Mouse (Mus musculus): Measurements from ENCODE around the gene Sp6. TPM values are rescaled to one million over a fixed set of nuclear protein-coding genes. Genes with fewer than 3 reads are reported as not detected.

Sp6 gene
- total RNA-seq, 2 experiments from 2014 or later = not detected

- intact Hi-C loops (cut with DNase I) = loop anchor here (5.0 kb wide), 1 partner anchor 102 kb away; no protein-coding TSS in a partner anchor
Measured at GRCm38 (mm10) chr11:96980021-96980420, 33.2 kb upstream of the Sp6 start.

GRCm38 (mm10) chr11:96981461-96981860 lies 31.7 kb upstream of the Sp6 start:
- intact Hi-C loops (cut with DNase I) = loop anchor here (1.0 to 5.0 kb wide), 2 partner anchors 41 to 101 kb away; no protein-coding TSS in a partner anchor

More at GRCm38 (mm10) chr11:96980021-96980420, 33.2 kb upstream of the Sp6 start:
- DNase-seq = no peak

GRCm38 (mm10) chr11:96982355-96982754 lies 30.8 kb upstream of the Sp6 start:
- intact Hi-C loops (cut with DNase I) = loop anchor here (5.0 kb wide), 1 partner anchor 100 kb away; no protein-coding TSS in a partner anchor
- peak; percentile 67 to 76 for DNase-seq

More at GRCm38 (mm10) chr11:96981461-96981860, 31.7 kb upstream of the Sp6 start:
- no peak for DNase-seq

- intact Hi-C loops (cut with DNase I) = loop anchor here (5.0 kb wide), 1 partner anchor 99 kb away; no protein-coding TSS in a partner anchor
- no peak for DNase-seq
Measured at GRCm38 (mm10) chr11:96982859-96983258, 30.3 kb upstream of the Sp6 start, which contains the start of gene Sp2. Gene Sp2 (minus strand): TSS chr11:96982959.

- DNase-seq = no peak
- intact Hi-C loops (cut with DNase I) = loop anchor here (5.0 kb wide), 1 partner anchor 97 kb away; no protein-coding TSS in a partner anchor
Measured at GRCm38 (mm10) chr11:96984903-96985302, 28.3 kb upstream of the Sp6 start.

GRCm38 (mm10) chr11:96986463-96986862 lies 26.7 kb upstream of the Sp6 start:
- intact Hi-C loops (cut with DNase I) = no loop called here

GRCm38 (mm10) chr11:96987873-96988655 lies 25.1 kb upstream of the Sp6 start:
- no peak for DNase-seq
- intact Hi-C loops (cut with DNase I) = no loop called here

More at GRCm38 (mm10) chr11:96986463-96986862, 26.7 kb upstream of the Sp6 start:
- DNase-seq = no peak

- intact Hi-C loops (cut with DNase I) = no loop called here
- DNase-seq = no peak
Measured at GRCm38 (mm10) chr11:96991501-96991900, 21.7 kb upstream of the Sp6 start.

- no peak for DNase-seq
- intact Hi-C loops (cut with DNase I) = no loop called here
Measured at GRCm38 (mm10) chr11:96992722-96993311, 20.4 kb upstream of the Sp6 start.

- DNase-seq = no peak
- intact Hi-C loops (cut with DNase I) = no loop called here
Measured at GRCm38 (mm10) chr11:96995031-96995430, 18.2 kb upstream of the Sp6 start.

- no peak for DNase-seq
- intact Hi-C loops (cut with DNase I) = no loop called here
Measured at GRCm38 (mm10) chr11:96995836-96996772, 17.1 kb upstream of the Sp6 start.

- intact Hi-C loops (cut with DNase I) = no loop called here
- no peak for DNase-seq
Measured at GRCm38 (mm10) chr11:96996773-96997379, 16.3 kb upstream of the Sp6 start.

- intact Hi-C loops (cut with DNase I) = no loop called here
- peak in 1 of 2 experiments; percentile 39 for DNase-seq
Measured at GRCm38 (mm10) chr11:96997380-96997956, 15.7 kb upstream of the Sp6 start.

GRCm38 (mm10) chr11:97003170-97003569 lies 10.0 kb upstream of the Sp6 start:
- no peak for DNase-seq
- intact Hi-C loops (cut with DNase I) = no loop called here

- intact Hi-C loops (cut with DNase I) = no loop called here
- no peak for DNase-seq
Measured at GRCm38 (mm10) chr11:97007093-97007794, 6.0 kb upstream of the Sp6 start.

- intact Hi-C loops (cut with DNase I) = no loop called here
- no peak for DNase-seq
Measured at GRCm38 (mm10) chr11:97009198-97009790, 3.9 kb upstream of the Sp6 start.

GRCm38 (mm10) chr11:97017696-97018582 lies 4.7 kb downstream of the Sp6 start:
- DNase-seq = no peak
- intact Hi-C loops (cut with DNase I) = no loop called here

Measured in gastrocnemius, postnatal 36 days (tissue).